Mouse (Mus musculus) lung, postnatal 0 days (tissue): ENCODE measurements at regions not wholly inside any gene's neighbourhood (a gene's known extent, or its start where the extent isn't known, plus 50 kb on each side); places are given as distances from the start of the nearest gene placed in this dataset.

Experiments used
- ATAC-seq: fragments of 200-750 bp; cut with Nextera tagmentation; 2 replicates; pipeline ENCODE4 v1.8.0; 2017; ENCODE audit warnings: moderate library complexity
- DNase-seq: peaks from one replicate; pipeline ENCODE4 v3.0.0-alpha.2; 2016; ENCODE audit warnings: low spot score
- H3K27ac ChIP-seq: fragments of 300-500 bp; sonication (generic); 2 replicates; pipeline ENCODE4 v1.5.1; 2014; ENCODE audit warnings: antibody characterized with exemption, mild to moderate bottlenecking, low read length, mixed read lengths
- H3K27me3 ChIP-seq: fragments of 300-500 bp; sonication (generic); replicated peaks from 2 replicates; pipeline ENCODE4 v1.6.1; 2014; ENCODE audit warnings: low read length, mixed read lengths; ENCODE audit not compliant: insufficient read depth
- H3K36me3 ChIP-seq: fragments of 300-500 bp; sonication (generic); 2 replicates; pipeline ENCODE4 v1.6.1; 2014; ENCODE audit warnings: low read length, mixed read lengths; ENCODE audit not compliant: insufficient read depth
- H3K4me1 ChIP-seq: fragments of 300-500 bp; sonication (generic); 2 replicates; pipeline ENCODE4 v1.6.1; 2014; ENCODE audit warnings: antibody characterized with exemption, low read depth, low read length, mixed read lengths; ENCODE audit not compliant: insufficient read depth
- H3K4me2 ChIP-seq: fragments of 300-500 bp; sonication (generic); replicated peaks from 2 replicates; pipeline ENCODE4 v1.6.1; 2014; ENCODE audit warnings: low read depth, mild to moderate bottlenecking, low read length, moderate library complexity, mixed read lengths
- H3K4me3 ChIP-seq: fragments of 300-500 bp; sonication (generic); 2 replicates; pipeline ENCODE4 v1.5.1; 2014; ENCODE audit warnings: low read depth, low read length
- H3K9ac ChIP-seq: fragments of 300-500 bp; sonication (generic); replicated peaks from 2 replicates; pipeline ENCODE4 v1.6.1; 2014; ENCODE audit warnings: low read depth, mild to moderate bottlenecking
- H3K9me3 ChIP-seq: fragments of 300-500 bp; sonication (generic); 2 replicates; pipeline ENCODE4 v1.6.1; 2016; ENCODE audit warnings: low read length, mixed read lengths
- CTCF ChIP-seq: IDR thresholded peaks from 2 replicates; pipeline ENCODE4 v1.5.1; 2016; ENCODE audit warnings: antibody characterized with exemption, mild to moderate bottlenecking
- EP300 ChIP-seq: IDR thresholded peaks from 2 replicates; pipeline ENCODE4 v1.6.1; 2016; ENCODE audit warnings: antibody characterized with exemption, mild to moderate bottlenecking, control low read depth
- WGBS: fragments of 180-500 bp; shearing (Covaris S2); extraction: QIAGEN DNeasy Blood & Tissue Kit; methylation state at CpG from one replicate; pipeline ENCODE4 v1.1.7; 2014; 5-methylcytosine and 5-hydroxymethylcytosine counted together

DNA sequence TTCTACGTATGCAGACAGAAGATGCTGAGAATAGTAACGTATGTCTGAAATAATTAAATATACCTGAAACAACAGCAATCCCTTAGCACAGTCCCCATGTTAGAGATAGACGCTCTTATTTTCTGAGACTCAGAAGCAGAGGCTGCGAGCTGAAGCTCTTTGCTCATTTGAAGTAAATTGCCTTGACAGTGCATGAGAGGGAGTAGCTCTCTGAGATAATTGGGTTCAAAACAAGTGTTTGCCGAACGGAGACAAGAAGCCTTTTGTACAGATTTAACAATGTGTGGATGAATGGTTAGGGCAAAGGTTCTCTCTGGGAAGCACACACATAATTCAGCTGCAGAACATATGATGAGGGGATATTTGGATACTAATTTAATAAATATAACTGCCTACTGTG is 289.1 kb upstream of the Nbea start:
- DNase-seq: no peak
- no peaks in the 10 kb centered on the region for H3K9me3 ChIP-seq
- no peak overlapping the region for H3K4me2 ChIP-seq
- no peaks in the 10 kb centered on the region for H3K36me3 ChIP-seq
- 73% methylated on average over 6 of the region's 6 CpGs for WGBS
- TF ChIP-seq EP300: no peak
- no peak for TF ChIP-seq CTCF
- no peak overlapping the region for H3K9ac ChIP-seq
- H3K4me1 ChIP-seq: no peaks in the 10 kb centered on the region
- H3K27me3 ChIP-seq: no peaks in the 10 kb centered on the region
- no peak overlapping the region for H3K27ac ChIP-seq
- H3K4me3 ChIP-seq: no peak overlapping the region
- ATAC-seq: no peak

DNA sequence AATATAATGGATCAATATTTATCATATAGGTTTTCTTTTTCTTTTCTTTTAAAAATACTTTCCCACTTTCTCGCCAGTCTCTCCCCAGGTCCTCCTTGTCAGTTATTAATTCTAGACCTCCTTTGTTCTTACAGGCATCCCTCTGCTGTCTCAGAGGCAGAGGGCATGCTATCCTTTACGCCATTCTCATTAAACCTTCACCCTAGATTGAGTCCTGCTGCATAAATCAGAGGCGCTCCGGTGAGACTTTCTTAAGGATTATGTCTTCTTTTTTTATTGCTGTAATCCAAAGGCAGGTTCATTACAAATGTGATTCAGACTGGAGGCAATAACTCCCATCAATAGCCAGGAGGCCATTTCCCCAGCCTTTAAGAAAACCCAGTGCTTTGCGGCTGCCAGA is 288.3 kb upstream of the Nbea start:
- no peaks in the 10 kb centered on the region for H3K27me3 ChIP-seq
- no peaks in the 10 kb centered on the region for H3K9me3 ChIP-seq
- no peak overlapping the region for H3K4me2 ChIP-seq
- no peak overlapping the region for H3K9ac ChIP-seq
- no peak for TF ChIP-seq EP300
- ATAC-seq (no peak), DNase-seq (no peak)
- no peak overlapping the region for H3K27ac ChIP-seq
- H3K4me1 ChIP-seq: no peaks in the 10 kb centered on the region
- no peak overlapping the region for H3K4me3 ChIP-seq
- 90% methylated on average over 5 of the region's 5 CpGs for WGBS
- H3K36me3 ChIP-seq: no peaks in the 10 kb centered on the region

DNA sequence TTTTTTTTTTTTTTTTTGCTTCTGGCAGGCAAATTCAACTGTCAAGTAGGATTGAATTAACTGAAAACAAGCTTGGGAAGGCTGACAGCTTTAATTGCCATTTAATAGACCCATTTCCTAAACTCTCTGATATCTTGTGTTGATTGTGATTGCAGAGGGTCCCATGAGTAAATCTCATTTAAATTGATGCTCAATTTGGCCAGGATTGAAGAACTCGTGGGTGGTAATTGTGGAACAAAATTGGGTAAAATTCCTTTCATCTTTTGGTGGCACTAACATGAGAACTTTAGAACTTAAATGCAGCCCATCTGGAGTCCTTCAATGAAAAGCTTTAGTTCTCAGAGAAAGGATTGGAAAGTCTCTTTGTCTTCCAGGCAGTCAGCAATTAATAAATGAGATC is 287.7 kb upstream of the Nbea start:
- DNase-seq (no peak), ATAC-seq (no peak)
- H3K9me3 ChIP-seq: no peaks in the 10 kb centered on the region
- TF ChIP-seq EP300 (no peak), CTCF (no peak)
- no peak overlapping the region for H3K27ac ChIP-seq
- H3K36me3 ChIP-seq: no peaks in the 10 kb centered on the region
- H3K4me1 ChIP-seq: no peaks in the 10 kb centered on the region
- H3K9ac ChIP-seq: no peak overlapping the region
- 51% methylated on average over 1 of the region's 1 CpGs for WGBS
- no peaks in the 10 kb centered on the region for H3K27me3 ChIP-seq
- H3K4me2 ChIP-seq: no peak overlapping the region
- H3K4me3 ChIP-seq: no peak overlapping the region

DNA sequence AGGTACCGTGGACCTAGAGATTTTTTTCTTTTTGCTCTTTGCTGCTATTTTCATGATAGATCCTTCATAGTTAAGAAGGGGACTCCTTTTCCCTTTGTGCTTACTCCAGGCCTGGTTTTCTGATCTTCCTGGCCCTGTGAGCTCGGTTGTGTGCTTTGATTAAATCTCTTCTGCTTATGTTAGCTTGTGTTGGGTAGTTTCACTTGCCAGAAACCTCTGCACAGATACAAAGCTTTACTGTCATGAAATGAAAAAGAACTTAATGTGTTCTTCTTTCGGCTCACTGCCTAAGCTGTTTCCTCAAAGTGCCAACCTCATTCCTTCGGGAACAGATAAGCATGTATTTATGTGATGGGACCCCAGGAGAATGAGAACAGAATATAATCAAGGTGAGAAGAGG is 274.1 kb upstream of the Nbea start:
- Histone ChIP-seq H3K27me3 (no peaks in the 10 kb centered on the region), H3K4me3 (no peak overlapping the region), H3K27ac (no peak overlapping the region), H3K4me1 (no peaks in the 10 kb centered on the region), H3K36me3 (no peaks in the 10 kb centered on the region), H3K4me2 (no peak overlapping the region), H3K9me3 (no peaks in the 10 kb centered on the region), H3K9ac (no peak overlapping the region)
- WGBS: 50% methylated on average over 4 of the region's 4 CpGs
- no peak for DNase-seq
- no peak for ATAC-seq
- no peak for TF ChIP-seq CTCF
- no peak for TF ChIP-seq EP300

DNA sequence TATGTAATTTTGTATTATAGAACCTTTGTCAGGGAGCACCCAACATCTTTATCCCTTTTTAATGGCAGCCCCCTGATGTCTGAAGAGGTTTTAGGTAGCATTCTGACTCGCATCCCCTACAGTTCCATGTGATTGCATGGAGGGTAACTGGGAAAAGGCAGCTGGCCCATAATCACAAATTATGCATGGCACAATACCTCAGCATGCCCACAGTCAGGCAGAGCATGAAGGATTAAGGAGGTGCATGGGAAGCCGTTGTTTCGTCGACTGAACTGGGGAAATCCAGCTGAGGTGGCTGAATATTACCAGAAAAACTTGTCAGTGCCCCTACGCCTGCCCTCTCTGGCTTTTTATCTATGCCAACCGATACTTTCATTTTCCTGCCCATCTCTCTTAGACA is 272.8 kb upstream of the Nbea start:
- no peak overlapping the region for H3K9ac ChIP-seq
- WGBS: 79% methylated on average over 6 of the region's 6 CpGs
- H3K27ac ChIP-seq: no peak overlapping the region
- H3K36me3 ChIP-seq: no peaks in the 10 kb centered on the region
- H3K27me3 ChIP-seq: no peaks in the 10 kb centered on the region
- DNase-seq: no peak
- H3K9me3 ChIP-seq: no peaks in the 10 kb centered on the region
- TF ChIP-seq CTCF (no peak), EP300 (no peak)
- H3K4me3 ChIP-seq: no peak overlapping the region
- no peak for ATAC-seq
- no peak overlapping the region for H3K4me2 ChIP-seq
- H3K4me1 ChIP-seq: no peaks in the 10 kb centered on the region

DNA sequence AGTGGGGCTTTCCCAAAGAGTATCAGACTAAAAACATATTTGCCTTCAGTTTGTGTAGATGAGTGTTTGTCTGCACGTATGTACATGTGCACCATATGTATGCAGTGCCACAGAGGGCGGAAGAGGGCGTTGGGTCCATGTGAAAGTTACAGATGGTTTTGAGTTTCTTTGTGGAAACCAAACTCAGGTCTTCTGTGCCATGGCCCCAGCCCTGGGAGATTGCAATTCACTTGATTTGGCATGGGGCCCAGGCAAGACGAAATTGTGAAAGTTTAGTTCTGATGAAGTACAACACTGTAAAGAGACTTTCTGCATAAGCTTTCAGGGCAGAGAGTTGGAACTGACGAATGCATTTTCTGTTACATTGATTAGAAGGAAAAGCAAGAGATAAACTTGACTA is 255.4 kb upstream of the Nbea start:
- Histone ChIP-seq H3K9me3 (no peaks in the 10 kb centered on the region), H3K27me3 (no peaks in the 10 kb centered on the region), H3K36me3 (no peaks in the 10 kb centered on the region), H3K27ac (no peak overlapping the region), H3K9ac (no peak overlapping the region), H3K4me3 (no peak overlapping the region), H3K4me2 (no peak overlapping the region), H3K4me1 (no peaks in the 10 kb centered on the region)
- no peak for TF ChIP-seq CTCF
- TF ChIP-seq EP300: no peak
- WGBS: 65% methylated on average over 5 of the region's 5 CpGs
- peak; percentile 53; the same call in 1 of the 2 replicates for ATAC-seq
- DNase-seq: peak; percentile 57

DNA sequence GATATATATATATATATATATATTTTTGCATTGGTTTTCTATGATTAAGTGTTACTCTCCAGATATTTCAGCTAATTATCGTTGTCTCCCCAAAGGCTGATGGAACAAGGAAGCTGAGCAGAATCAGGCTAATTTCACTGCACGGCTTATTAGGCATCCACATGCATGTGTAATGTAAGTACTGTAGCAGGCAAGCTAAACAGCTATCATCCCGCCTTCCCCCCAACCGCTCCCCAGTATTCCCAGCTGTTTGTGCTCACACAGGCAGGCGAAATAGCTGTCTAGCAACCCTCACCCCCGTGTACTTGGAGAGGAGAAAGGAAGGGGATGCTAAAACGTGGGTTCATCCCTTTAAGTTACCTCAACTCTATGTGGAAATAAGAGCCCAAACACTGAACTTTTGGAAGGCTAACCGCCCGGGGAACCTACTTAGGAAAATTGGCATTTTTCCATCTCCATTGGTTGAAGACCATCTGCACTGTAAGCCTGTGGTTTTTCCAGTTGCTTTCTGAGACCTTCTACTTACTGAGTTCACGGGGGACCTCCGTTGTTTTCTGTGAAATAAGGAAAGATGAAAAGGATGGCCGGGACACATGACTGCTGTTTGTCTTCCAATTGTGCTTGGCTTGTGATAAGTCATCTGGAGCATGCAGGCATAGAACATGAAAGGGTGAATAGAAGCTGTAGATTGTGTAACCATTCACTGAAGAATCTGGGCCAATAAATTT is 254.7 kb upstream of the Nbea start:
- Histone ChIP-seq H3K27ac (no peak overlapping the region), H3K27me3 (no peaks in the 10 kb centered on the region), H3K4me2 (no peak overlapping the region), H3K36me3 (no peaks in the 10 kb centered on the region), H3K9ac (no peak overlapping the region), H3K4me1 (no peaks in the 10 kb centered on the region), H3K4me3 (no peak overlapping the region), H3K9me3 (no peaks in the 10 kb centered on the region)
- ATAC-seq: peak; percentile 30; the same call in 1 of the 2 replicates
- 47% methylated on average over 12 of the region's 12 CpGs for WGBS
- peak; percentile 37 for DNase-seq
- TF ChIP-seq CTCF (no peak), EP300 (no peak)
